Comparison of ENCODE assay signal across 17 mouse cellular contexts in genomic region chr16:48431027-48431426, GRCm38 (mm10). TPM values are rescaled to one million over a fixed set of nuclear protein-coding genes. Genes with fewer than 3 reads are reported as not detected.
DNase-seq lines count a peak whose midpoint lies in the region; ATAC-seq and TF ChIP-seq lines count a peak whose summit lies in the region.
"Had no signal": no experiment of that assay in that cellular context is flagged by ENCODE, and none has a peak within 500 bp of the region (broad histone marks: within the 10 kb centered on the region; RNA-seq: fewer than 3 reads in every experiment).

TSS of gene Morc1 (plus strand) at chr16:48431237.

- no peaks in the 10 kb centered on the region for H3K27me3 ChIP-seq in lung, embryonic 14.5 days (ENCODE audit: insufficient read depth, low read length)
- H3K27me3 ChIP-seq in kidney, embryonic 15.5 days: 0 out of 2 replicates have a peak, but pooled peaks cover 3% of the 10 kb centered on the region
- H3K27me3 ChIP-seq: hindbrain, embryonic 13.5 days; liver, embryonic 13.5 days; midbrain, embryonic 15.5 days had no signal

- peak; percentile 40; the same call in 1 of the 2 replicates for TF ChIP-seq CTCF in lung, embryonic 14.5 days (IDR thresholded peaks at IDR 0.05; ENCODE audit: low read depth)
- 0 out of 2 replicates have a peak, but pooled peaks have one; percentile 2 for TF ChIP-seq CTCF in brain, embryonic 14.5 days (IDR thresholded peaks at IDR 0.05; ENCODE audit: borderline replicate concordance, extremely low read depth, insufficient read depth, insufficient read length)

- no peak within 1 kb of the TSS for H3K27ac ChIP-seq in lung, embryonic 14.5 days (ENCODE audit: low read depth)
- H3K27ac ChIP-seq in kidney, embryonic 15.5 days: no peak within 1 kb of the TSS
- H3K27ac ChIP-seq: hindbrain, embryonic 13.5 days; liver, embryonic 13.5 days; macrophage; midbrain, embryonic 15.5 days had no signal

- no peak for ATAC-seq in CD4-positive, CD25-positive, alpha-beta regulatory T cell, adult 4 months
- ATAC-seq in lung, embryonic 14.5 days (ENCODE audit: insufficient read depth): no peak
- no peak for ATAC-seq in kidney, embryonic 15.5 days (replicated peaks; ENCODE audit: low FRiP score)
- ATAC-seq: midbrain, embryonic 15.5 days had no signal

- no peak for TF ChIP-seq POLR2A in brain, embryonic 14.5 days (IDR thresholded peaks at IDR 0.05; ENCODE audit: borderline replicate concordance, extremely low read depth, insufficient read depth, insufficient read length, poor library complexity, severe bottlenecking)

- H3K36me3 ChIP-seq in lung, embryonic 14.5 days (ENCODE audit: insufficient read depth): no peaks in the 10 kb centered on the region
- no peaks in the 10 kb centered on the region for H3K36me3 ChIP-seq in kidney, embryonic 15.5 days
- H3K36me3 ChIP-seq: hindbrain, embryonic 13.5 days; liver, embryonic 13.5 days; midbrain, embryonic 15.5 days had no signal

- no peaks in the 10 kb centered on the region for H3K9me3 ChIP-seq in lung, embryonic 14.5 days (ENCODE audit: low read depth, low read length)
- no peaks in the 10 kb centered on the region for H3K9me3 ChIP-seq in kidney, embryonic 15.5 days (replicated peaks)
- H3K9me3 ChIP-seq: hindbrain, embryonic 13.5 days; liver, embryonic 13.5 days; midbrain, embryonic 15.5 days had no signal

- H3K9ac ChIP-seq in lung, embryonic 14.5 days: no peak within 1 kb of the TSS
- H3K9ac ChIP-seq in kidney, embryonic 15.5 days: no peak within 1 kb of the TSS
- H3K9ac ChIP-seq: hindbrain, embryonic 13.5 days; liver, embryonic 13.5 days; midbrain, embryonic 15.5 days had no signal

- DNase-seq in CD4-positive, CD25-positive, alpha-beta regulatory T cell, adult 2 months (ENCODE audit: low read depth, low spot score): peak; percentile 19
- no peak for DNase-seq in lung, embryonic 14.5 days
- no peak for DNase-seq in lung, postnatal 25 days (ENCODE audit: low spot score)
- DNase-seq in brain, embryonic 14.5 days (ENCODE audit: low read depth): no peak
- DNase-seq in thymus, postnatal 25 days: peak; percentile 23
- DNase-seq in ovary, postnatal 14 days (ENCODE audit: low spot score): no peak
- DNase-seq: cerebellum, adult 2 months; kidney, adult 9 months; liver, embryonic 13.5 days had no signal

- H3K4me2 ChIP-seq in lung, embryonic 14.5 days: no peak within 1 kb of the TSS
- no peak within 1 kb of the TSS for H3K4me2 ChIP-seq in kidney, embryonic 15.5 days
- H3K4me2 ChIP-seq: hindbrain, embryonic 13.5 days; liver, embryonic 13.5 days; midbrain, embryonic 15.5 days had no signal

- no peak within 1 kb of the TSS for H3K4me3 ChIP-seq in lung, embryonic 14.5 days (ENCODE audit: low read depth, low read length)
- no peak within 1 kb of the TSS for H3K4me3 ChIP-seq in kidney, embryonic 15.5 days (replicated peaks)
- H3K4me3 ChIP-seq: hindbrain, embryonic 13.5 days; liver, embryonic 13.5 days; midbrain, embryonic 15.5 days had no signal

- 94% methylated on average over 15 of the region's 15 CpGs for WGBS in lung, embryonic 14.5 days
- WGBS in kidney, embryonic 15.5 days: 95% methylated on average over 15 of the region's 15 CpGs

- H3K4me1 ChIP-seq in lung, embryonic 14.5 days (ENCODE audit: insufficient read depth): no peaks in the 10 kb centered on the region
- H3K4me1 ChIP-seq in kidney, embryonic 15.5 days: no peaks in the 10 kb centered on the region
- H3K4me1 ChIP-seq: hindbrain, embryonic 13.5 days; liver, embryonic 13.5 days; midbrain, embryonic 15.5 days had no signal

RNA-seq across cellular contexts. Expression of gene Morc1, which starts in this region (rescaled TPM):
- under 1 TPM; 0.36 to 0.63 TPM for polyA plus RNA-seq in CD4-positive, CD25-positive, alpha-beta regulatory T cell, adult 4 months (2017; shearing (Covaris generic))
- polyA plus RNA-seq in lung, embryonic 14.5 days (2014; fragmentation: Nextera tagmentation; extraction: Ambion mirVana): 0.09 and 0.20 TPM in 2 replicates
- polyA plus RNA-seq in brain, embryonic 14.5 days (2012; rRNA removed): 0.03 TPM in 1 of 2 replicates, not detected in the other
- not detected in 2 replicates for polyA plus RNA-seq in kidney, embryonic 15.5 days (2015; fragmentation: Nextera tagmentation; extraction: Ambion mirVana)
- polyA plus RNA-seq: cerebellum, adult 2 months; heart, embryonic 14.5 days; liver, embryonic 13.5 days; macrophage; midbrain, embryonic 15.5 days; neural tube, embryonic 11.5 days; small intestine, adult 2 months had no signal

Comparison
In these comparisons a context has a peak if more than half of its experiments do, and no peak if none do; other contexts are left out.
1. DNase-seq: peak in CD4-positive, CD25-positive, alpha-beta regulatory T cell, adult 2 months (single experiment) and thymus, postnatal 25 days (single experiment); none in lung, embryonic 14.5 days (single experiment), lung, postnatal 25 days (single experiment), brain, embryonic 14.5 days (single experiment) and ovary, postnatal 14 days (single experiment).